Mouse (Mus musculus): Measurements from ENCODE around the gene Rere. TPM values are rescaled to one million over a fixed set of nuclear protein-coding genes. Genes with fewer than 3 reads are reported as not detected.
"Not testable (repeated sequence)": the region's sequence is repeated elsewhere in the genome, so short reads cannot be mapped to it uniquely, and the experiment has no call there.

Gene Rere
- polyA plus RNA-seq, 1 experiment from 2014 or later, result 18.0 TPM

DNA sequence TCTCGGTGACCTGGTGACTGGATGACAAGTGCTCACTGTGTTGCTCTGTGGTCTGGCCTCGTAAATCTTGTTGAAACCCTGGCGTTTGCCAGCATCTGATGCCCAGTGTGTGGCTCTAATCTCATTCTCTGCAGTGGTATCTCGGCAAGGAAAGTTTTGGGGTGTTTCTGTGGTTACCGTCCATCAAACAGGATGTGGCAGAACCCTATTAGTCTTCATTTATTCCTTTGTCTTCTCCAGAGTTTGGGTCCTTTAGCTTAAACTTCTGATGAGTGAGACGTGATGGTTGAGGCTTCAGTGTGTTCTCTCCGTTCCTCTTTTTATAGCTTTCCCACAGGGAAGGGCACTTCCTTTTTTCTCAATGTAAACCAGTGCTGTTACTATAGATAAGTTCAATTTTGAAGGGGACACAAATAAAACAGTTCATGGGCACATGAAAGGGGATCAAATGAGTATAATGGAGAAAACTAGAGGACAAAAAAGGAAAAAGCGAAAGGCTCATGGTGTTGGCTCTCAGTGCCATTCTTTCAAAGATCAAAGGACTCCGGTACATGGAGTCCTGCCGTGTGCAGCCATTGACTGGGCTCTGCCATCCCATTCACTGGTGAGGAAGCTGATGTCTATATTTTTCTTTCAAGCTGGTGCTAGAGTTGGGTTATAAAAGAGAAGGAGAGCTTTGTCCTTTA lies 191.4 kb downstream of the Rere start:
- H3K27me3 ChIP-seq (ENCODE audit: control insufficient read depth, insufficient read depth, low read length), result no peaks in the 10 kb centered on the region
- no peak overlapping the region for H3K4me2 ChIP-seq (ENCODE audit: low read depth, low read length)
- peak overlapping the region; percentile 90 for H3K27ac ChIP-seq (ENCODE audit: low read length)
- no peak overlapping the region for H3K4me3 ChIP-seq (ENCODE audit: low read length)
- no peak overlapping the region for H3K9ac ChIP-seq (ENCODE audit: low read length)
- peaks cover 4% of the 10 kb centered on the region; the same call in 1 of the 2 replicates for H3K36me3 ChIP-seq (ENCODE audit: control insufficient read depth, insufficient read depth)
- no peaks in the 10 kb centered on the region for H3K9me3 ChIP-seq (replicated peaks; ENCODE audit: control insufficient read depth, low read length)
- ATAC-seq (replicated peaks; ENCODE audit: extremely low read depth, insufficient read depth, low FRiP score), result no peak
- peaks cover 41% of the 10 kb centered on the region for H3K4me1 ChIP-seq (ENCODE audit: control insufficient read depth, insufficient read depth, low read length)
- WGBS, result 43% methylated on average over 10 of the region's 10 CpGs

DNA sequence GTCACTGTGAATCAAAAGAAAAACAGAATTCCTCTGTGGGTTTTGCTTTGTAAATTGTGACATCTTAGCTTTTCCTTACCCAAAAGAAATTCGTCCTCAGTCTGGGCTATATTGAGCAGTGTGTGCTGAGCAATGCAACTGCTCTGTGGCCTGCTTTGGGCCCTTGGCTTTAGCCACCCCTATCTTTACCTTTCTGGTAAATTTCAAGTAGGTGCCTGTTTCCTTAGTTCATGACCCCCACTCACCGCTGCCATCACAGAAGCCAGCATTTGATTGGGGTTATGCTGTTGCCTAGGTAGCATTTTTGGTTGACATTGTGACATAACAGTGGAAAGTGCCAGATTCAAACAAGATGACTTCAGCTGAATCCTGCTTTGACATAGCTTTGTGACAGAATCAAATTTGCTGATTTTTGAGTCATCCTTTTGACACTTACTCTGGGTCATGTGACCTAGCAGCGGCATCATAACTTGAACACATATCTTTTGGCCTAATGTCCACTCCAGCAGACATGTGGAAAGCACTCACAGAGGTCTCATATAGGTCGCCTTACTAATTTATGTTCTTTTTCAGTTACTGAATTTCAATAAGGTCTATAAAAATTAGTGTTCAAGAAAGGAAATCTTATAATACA lies 192.1 kb downstream of the Rere start:
- Histone ChIP-seq H3K27me3 (ENCODE audit: control insufficient read depth, insufficient read depth, low read length) (no peaks in the 10 kb centered on the region), H3K4me2 (ENCODE audit: low read depth, low read length) (no peak overlapping the region), H3K27ac (ENCODE audit: low read length) (peak overlapping the region; percentile 90), H3K36me3 (ENCODE audit: control insufficient read depth, insufficient read depth) (peaks cover 4% of the 10 kb centered on the region; the same call in 1 of the 2 replicates), H3K4me1 (ENCODE audit: control insufficient read depth, insufficient read depth, low read length) (peaks cover 41% of the 10 kb centered on the region), H3K4me3 (ENCODE audit: low read length) (no peak overlapping the region), H3K9me3 (replicated peaks; ENCODE audit: control insufficient read depth, low read length) (no peaks in the 10 kb centered on the region), H3K9ac (ENCODE audit: low read length) (no peak overlapping the region)
- ATAC-seq (replicated peaks; ENCODE audit: extremely low read depth, insufficient read depth, low FRiP score), result no peak
- whole genome bisulfite sequencing, result 66% methylated on average over 4 of the region's 4 CpGs

DNA sequence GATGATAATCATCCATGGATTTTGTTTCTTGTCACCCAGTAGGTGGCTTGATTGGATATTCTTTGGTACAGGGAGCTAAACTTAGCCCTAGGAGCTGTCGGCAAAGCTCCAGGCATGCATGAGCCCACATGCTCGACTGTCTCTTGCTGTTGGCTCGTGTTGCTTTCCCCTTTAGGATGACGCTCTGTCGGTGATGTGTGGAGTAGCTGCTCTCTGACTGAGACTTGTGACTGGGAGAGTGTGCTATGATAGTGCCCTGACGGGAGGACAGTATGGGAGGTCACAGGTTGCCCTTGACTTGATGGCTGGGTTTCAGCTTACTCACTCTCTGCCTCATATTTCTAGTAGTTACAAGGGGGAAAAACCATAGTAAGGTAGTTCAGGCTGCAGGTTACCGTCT lies 192.6 kb downstream of the Rere start:
- H3K36me3 ChIP-seq (ENCODE audit: control insufficient read depth, insufficient read depth), result peaks cover 4% of the 10 kb centered on the region; the same call in 1 of the 2 replicates
- H3K9me3 ChIP-seq (replicated peaks; ENCODE audit: control insufficient read depth, low read length), result no peaks in the 10 kb centered on the region
- peaks cover 44% of the 10 kb centered on the region for H3K4me1 ChIP-seq (ENCODE audit: control insufficient read depth, insufficient read depth, low read length)
- 51% methylated on average over 7 of the region's 7 CpGs for WGBS
- H3K4me2 ChIP-seq (ENCODE audit: low read depth, low read length), result no peak overlapping the region
- no peaks in the 10 kb centered on the region for H3K27me3 ChIP-seq (ENCODE audit: control insufficient read depth, insufficient read depth, low read length)
- peak overlapping the region; percentile 90 for H3K27ac ChIP-seq (ENCODE audit: low read length)
- no peak overlapping the region for H3K4me3 ChIP-seq (ENCODE audit: low read length)
- H3K9ac ChIP-seq (ENCODE audit: low read length), result no peak overlapping the region
- ATAC-seq (replicated peaks; ENCODE audit: extremely low read depth, insufficient read depth, low FRiP score), result peak; percentile 80

DNA sequence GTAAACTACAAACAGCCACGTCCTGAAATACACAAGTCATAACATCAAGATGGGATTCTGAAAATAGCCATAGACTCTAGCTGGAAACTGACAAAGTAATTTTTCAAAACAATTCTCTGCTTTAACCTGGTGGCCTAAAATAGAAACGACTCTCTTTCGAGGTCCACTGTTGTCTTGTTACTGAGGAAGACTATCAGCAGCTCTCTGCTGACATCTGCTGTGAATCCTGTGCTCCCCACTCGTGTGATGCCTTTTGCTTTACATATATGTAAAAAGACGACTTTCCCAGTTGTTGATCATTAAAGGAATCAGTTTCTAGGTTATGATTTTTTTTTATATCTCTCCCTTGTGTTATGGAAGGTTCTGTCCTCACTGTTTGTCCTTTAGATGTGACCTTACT lies 194.8 kb downstream of the Rere start:
- Histone ChIP-seq H3K9ac (ENCODE audit: low read length) (0 out of 2 replicates have a peak overlapping the region, but pooled peaks have one; percentile 6), H3K27me3 (ENCODE audit: control insufficient read depth, insufficient read depth, low read length) (no peaks in the 10 kb centered on the region), H3K4me3 (ENCODE audit: low read length) (no peak overlapping the region), H3K36me3 (ENCODE audit: control insufficient read depth, insufficient read depth) (peaks cover 7% of the 10 kb centered on the region), H3K9me3 (replicated peaks; ENCODE audit: control insufficient read depth, low read length) (no peaks in the 10 kb centered on the region), H3K27ac (ENCODE audit: low read length) (peak overlapping the region; percentile 70), H3K4me2 (ENCODE audit: low read depth, low read length) (peak overlapping the region; percentile 7; the same call in 1 of the 2 replicates), H3K4me1 (ENCODE audit: control insufficient read depth, insufficient read depth, low read length) (peaks cover 32% of the 10 kb centered on the region)
- WGBS, result 30% methylated on average over 5 of the region's 5 CpGs
- ATAC-seq (replicated peaks; ENCODE audit: extremely low read depth, insufficient read depth, low FRiP score), result no peak

DNA sequence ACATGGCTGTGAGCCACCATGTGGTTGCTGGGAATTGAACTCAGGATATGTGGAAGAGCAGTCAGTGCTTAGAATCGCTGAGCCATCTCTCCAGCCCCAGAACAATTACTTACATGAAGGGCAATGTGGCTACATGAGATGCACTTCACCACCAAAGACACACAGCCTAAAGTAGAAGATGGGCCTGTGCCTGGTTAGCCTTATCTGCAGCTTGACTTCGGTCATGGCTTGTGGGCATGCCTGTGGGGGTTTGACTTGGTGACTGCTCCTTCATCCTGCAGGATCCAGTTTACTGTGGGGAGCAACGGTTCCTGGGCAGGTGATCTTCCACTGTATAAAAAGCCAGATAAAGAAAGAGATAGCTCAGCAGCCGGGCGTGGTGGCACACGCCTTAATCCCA lies 196.6 kb downstream of the Rere start:
- Histone ChIP-seq H3K27ac (ENCODE audit: low read length) (no peak overlapping the region), H3K9ac (ENCODE audit: low read length) (no peak overlapping the region), H3K36me3 (ENCODE audit: control insufficient read depth, insufficient read depth) (peaks cover 7% of the 10 kb centered on the region), H3K4me2 (ENCODE audit: low read depth, low read length) (no peak overlapping the region), H3K9me3 (replicated peaks; ENCODE audit: control insufficient read depth, low read length) (no peaks in the 10 kb centered on the region), H3K4me1 (ENCODE audit: control insufficient read depth, insufficient read depth, low read length) (peaks cover 38% of the 10 kb centered on the region), H3K4me3 (ENCODE audit: low read length) (no peak overlapping the region), H3K27me3 (ENCODE audit: control insufficient read depth, insufficient read depth, low read length) (no peaks in the 10 kb centered on the region)
- WGBS, result 87% methylated on average over 6 of the region's 6 CpGs
- ATAC-seq (replicated peaks; ENCODE audit: extremely low read depth, insufficient read depth, low FRiP score), result no peak

DNA sequence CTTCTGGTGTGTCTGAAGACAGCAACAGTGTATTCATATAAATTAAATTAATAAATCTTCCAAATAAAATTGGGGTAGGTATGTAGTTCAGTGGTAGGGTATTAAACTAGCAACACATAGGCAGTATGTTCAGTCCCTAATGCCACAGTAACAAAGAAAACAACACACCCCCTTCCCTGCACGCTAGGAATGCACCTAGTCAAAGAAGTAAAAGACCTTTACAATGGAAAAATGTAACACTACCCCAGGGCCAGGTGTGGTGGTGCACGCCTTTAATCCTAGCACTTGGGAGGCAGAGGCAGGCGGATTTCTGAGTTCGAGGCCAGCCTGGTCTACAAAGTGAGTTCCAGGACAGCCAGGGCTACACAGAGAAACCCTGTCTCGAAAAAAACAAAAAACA lies 201.6 kb downstream of the Rere start:
- H3K36me3 ChIP-seq (ENCODE audit: control insufficient read depth, insufficient read depth); H3K4me2 ChIP-seq (ENCODE audit: low read depth, low read length); H3K9ac ChIP-seq (ENCODE audit: low read length); H3K27me3 ChIP-seq (ENCODE audit: control insufficient read depth, insufficient read depth, low read length); H3K9me3 ChIP-seq (replicated peaks; ENCODE audit: control insufficient read depth, low read length); ATAC-seq (replicated peaks; ENCODE audit: extremely low read depth, insufficient read depth, low FRiP score); H3K4me3 ChIP-seq (ENCODE audit: low read length); H3K27ac ChIP-seq (ENCODE audit: low read length): not testable (repeated sequence)
- 87% methylated on average over 5 of the region's 5 CpGs for WGBS
- peaks cover 27% of the 10 kb centered on the region for H3K4me1 ChIP-seq (ENCODE audit: control insufficient read depth, insufficient read depth, low read length)

DNA sequence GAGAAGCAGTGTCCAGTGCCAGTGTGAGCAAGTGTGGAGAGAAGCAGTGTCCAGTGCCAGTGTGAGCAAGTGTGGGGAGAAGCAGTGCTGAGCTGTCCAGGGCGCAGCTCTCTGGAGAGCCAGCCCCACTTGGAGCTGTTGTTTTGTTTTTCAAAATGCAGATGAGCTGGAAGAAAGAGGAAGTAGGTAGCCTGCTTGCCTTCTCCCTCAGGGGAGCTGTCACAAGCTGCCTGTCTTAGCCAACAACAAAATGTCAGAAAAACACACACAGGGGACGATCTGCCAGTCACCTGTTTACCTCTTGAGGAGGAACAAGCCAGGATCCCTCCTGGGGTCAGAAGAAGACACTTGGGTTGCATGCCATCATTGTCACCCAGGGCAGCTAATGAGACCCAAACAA lies 204.7 kb downstream of the Rere start:
- H3K9me3 ChIP-seq (replicated peaks; ENCODE audit: control insufficient read depth, low read length), result no peaks in the 10 kb centered on the region
- H3K4me1 ChIP-seq (ENCODE audit: control insufficient read depth, insufficient read depth, low read length), result peaks cover 35% of the 10 kb centered on the region
- 46% methylated on average over 2 of the region's 2 CpGs for WGBS
- H3K9ac ChIP-seq (ENCODE audit: low read length), result no peak overlapping the region
- H3K27ac ChIP-seq (ENCODE audit: low read length), result 0 out of 2 replicates have a peak overlapping the region, but pooled peaks have one; percentile 23
- H3K36me3 ChIP-seq (ENCODE audit: control insufficient read depth, insufficient read depth), result no peaks in the 10 kb centered on the region
- H3K27me3 ChIP-seq (ENCODE audit: control insufficient read depth, insufficient read depth, low read length), result no peaks in the 10 kb centered on the region
- H3K4me3 ChIP-seq (ENCODE audit: low read length), result no peak overlapping the region
- no peak for ATAC-seq (replicated peaks; ENCODE audit: extremely low read depth, insufficient read depth, low FRiP score)
- H3K4me2 ChIP-seq (ENCODE audit: low read depth, low read length), result no peak overlapping the region

DNA sequence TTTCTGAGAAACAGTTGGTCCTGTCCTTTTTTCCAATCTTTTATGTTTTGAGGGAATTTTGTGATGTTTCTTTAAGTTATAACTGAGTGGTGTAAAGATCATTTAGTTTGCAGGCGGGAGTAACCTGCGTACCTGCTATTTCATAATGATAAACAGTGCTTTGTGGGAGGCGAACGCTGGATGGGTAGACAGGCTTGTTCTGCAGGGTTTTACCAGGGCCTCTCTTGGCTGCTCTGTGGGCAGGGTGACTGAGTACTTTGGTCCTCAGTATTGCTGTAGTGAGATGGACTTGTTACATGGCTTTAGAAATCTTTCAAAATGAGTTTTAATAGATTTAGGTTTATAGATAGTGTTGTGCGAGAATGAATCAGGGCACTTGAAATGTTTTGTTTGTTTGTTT lies 205.7 kb downstream of the Rere start:
- Histone ChIP-seq H3K36me3 (ENCODE audit: control insufficient read depth, insufficient read depth) (no peaks in the 10 kb centered on the region), H3K9me3 (replicated peaks; ENCODE audit: control insufficient read depth, low read length) (no peaks in the 10 kb centered on the region), H3K4me1 (ENCODE audit: control insufficient read depth, insufficient read depth, low read length) (peaks cover 27% of the 10 kb centered on the region), H3K27ac (ENCODE audit: low read length) (no peak overlapping the region), H3K9ac (ENCODE audit: low read length) (no peak overlapping the region), H3K4me2 (ENCODE audit: low read depth, low read length) (no peak overlapping the region), H3K4me3 (ENCODE audit: low read length) (no peak overlapping the region), H3K27me3 (ENCODE audit: control insufficient read depth, insufficient read depth, low read length) (no peaks in the 10 kb centered on the region)
- 60% methylated on average over 5 of the region's 5 CpGs for WGBS
- ATAC-seq (replicated peaks; ENCODE audit: extremely low read depth, insufficient read depth, low FRiP score), result no peak

DNA sequence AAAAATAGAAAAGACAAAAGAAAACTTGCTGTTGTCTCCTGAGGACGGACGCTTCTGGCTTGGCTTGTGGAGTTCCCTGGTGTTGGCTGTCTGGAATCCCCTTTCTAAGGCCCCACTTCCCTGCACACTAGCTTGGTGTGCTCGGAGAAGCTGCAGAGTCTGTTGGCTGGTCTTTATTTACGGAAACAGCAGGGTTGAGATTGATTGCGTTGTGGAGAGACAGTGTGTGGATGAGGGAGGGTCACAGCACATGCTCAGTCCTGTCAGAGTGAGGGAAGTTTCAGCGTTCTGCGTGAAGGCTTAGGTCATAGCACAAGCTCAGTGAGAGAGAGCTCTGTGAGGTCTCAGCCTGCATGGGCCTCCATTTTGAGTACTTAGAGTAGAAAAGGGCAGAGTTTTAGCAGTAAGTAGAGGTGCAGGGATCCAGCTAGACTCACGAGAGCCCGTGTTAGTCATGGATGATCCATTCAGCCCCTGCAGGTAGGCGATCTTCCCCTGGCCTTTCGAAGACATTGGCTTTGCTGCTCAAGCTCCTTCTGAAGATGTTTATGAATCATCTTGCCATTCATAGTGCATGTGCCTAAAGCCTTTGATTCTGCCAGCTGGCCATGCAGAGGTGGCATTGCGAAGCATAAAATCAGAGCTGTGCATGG lies 206.8 kb downstream of the Rere start:
- ATAC-seq (replicated peaks; ENCODE audit: extremely low read depth, insufficient read depth, low FRiP score), result peak; percentile 99
- no peaks in the 10 kb centered on the region for H3K9me3 ChIP-seq (replicated peaks; ENCODE audit: control insufficient read depth, low read length)
- H3K4me3 ChIP-seq (ENCODE audit: low read length), result peak overlapping the region; percentile 41
- H3K4me2 ChIP-seq (ENCODE audit: low read depth, low read length), result peak overlapping the region; percentile 65
- H3K9ac ChIP-seq (ENCODE audit: low read length), result peak overlapping the region; percentile 53
- no peaks in the 10 kb centered on the region for H3K27me3 ChIP-seq (ENCODE audit: control insufficient read depth, insufficient read depth, low read length)
- H3K36me3 ChIP-seq (ENCODE audit: control insufficient read depth, insufficient read depth), result no peaks in the 10 kb centered on the region
- 15% methylated on average over 12 of the region's 12 CpGs for WGBS
- peak overlapping the region; percentile 80 for H3K27ac ChIP-seq (ENCODE audit: low read length)
- H3K4me1 ChIP-seq (ENCODE audit: control insufficient read depth, insufficient read depth, low read length), result peaks cover 25% of the 10 kb centered on the region
